Mouse (Mus musculus) ES-Bruce4 (cell line): ENCODE results near the gene Uxs1. TPM values are rescaled to one million over a fixed set of nuclear protein-coding genes. Genes with fewer than 3 reads are reported as not detected.

Experiments used
- H3K27ac ChIP-seq: 2 replicates; pipeline ENCODE4 v1.5.1; 2012; ENCODE audit warnings: low read length, inconsistent platforms; ENCODE audit not compliant: insufficient read depth
- H3K27me3 ChIP-seq: 2 replicates; pipeline ENCODE4 v1.6.1; 2012; ENCODE audit warnings: mild to moderate bottlenecking, low read length, inconsistent platforms; ENCODE audit not compliant: control insufficient read depth, poor library complexity, insufficient read depth, severe bottlenecking
- H3K36me3 ChIP-seq: 2 replicates; pipeline ENCODE4 v1.6.1; 2012; ENCODE audit warnings: inconsistent platforms, mild to moderate bottlenecking, low read length, moderate library complexity; ENCODE audit not compliant: control insufficient read depth, poor library complexity, insufficient read depth, severe bottlenecking
- H3K4me1 ChIP-seq: one replicate; pipeline ENCODE4 v1.8.1; 2011; ENCODE audit warnings: low read length; ENCODE audit not compliant: control insufficient read depth, insufficient read depth
- H3K4me3 ChIP-seq: 2 replicates; pipeline ENCODE4 v1.5.1; 2011; ENCODE audit warnings: low read depth, mild to moderate bottlenecking, low read length
- H3K9ac ChIP-seq: 2 replicates; pipeline ENCODE4 v1.6.1; 2012; ENCODE audit warnings: low read depth, mild to moderate bottlenecking, inconsistent platforms; ENCODE audit not compliant: poor library complexity, severe bottlenecking
- H3K9me3 ChIP-seq: replicated peaks from 2 replicates; pipeline ENCODE4 v1.6.1; 2012; ENCODE audit warnings: mild to moderate bottlenecking, low read length, inconsistent platforms; ENCODE audit not compliant: control insufficient read depth, poor library complexity, insufficient read depth, severe bottlenecking
- CTCF ChIP-seq: IDR thresholded peaks from one replicate; pipeline ENCODE4 v1.8.1; 2011; ENCODE audit warnings: low read depth, low read length
- EP300 ChIP-seq: IDR thresholded peaks from 2 replicates; pipeline ENCODE4 v1.6.1; 2011; ENCODE audit warnings: low read depth, low read length; ENCODE audit not compliant: insufficient read depth
- POLR2A ChIP-seq: IDR thresholded peaks from one replicate; pipeline ENCODE4 v1.8.1; 2011; ENCODE audit warnings: low read length; ENCODE audit not compliant: insufficient read depth
- polyA plus RNA-seq: library from polyadenylated mRNA; stranded (reverse); fragments of >200 nt; gene quantifications from 2 replicates; pipeline ENCODE4 v1.2.4, GENCODE M21; 2011; ENCODE audit warnings: low read depth; ENCODE audit not compliant: missing spikeins, insufficient read depth, insufficient read length

The Uxs1 gene
- polyA plus RNA-seq, 1 experiment, result 24.4 TPM

DNA sequence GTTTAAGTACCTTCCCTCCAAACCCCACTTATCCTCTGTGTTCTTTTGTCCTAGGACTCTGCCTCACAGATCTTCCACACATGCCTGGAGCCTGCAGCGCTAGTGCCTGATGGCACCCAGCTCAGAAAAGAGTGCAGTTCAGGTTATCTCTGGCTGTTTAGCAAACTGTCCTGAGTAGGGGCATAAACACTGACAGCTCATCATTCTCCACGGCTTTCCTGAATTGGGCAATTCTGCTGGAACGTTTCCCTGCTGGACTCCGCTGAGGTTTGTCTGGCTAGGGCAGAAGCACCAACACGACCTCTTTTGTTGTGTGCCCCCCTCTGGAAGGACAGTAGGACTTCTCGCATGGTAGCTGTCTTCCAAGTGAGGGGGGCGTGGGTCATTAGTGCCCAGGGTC lies 109.6 kb downstream of the Uxs1 start:
- H3K4me1 ChIP-seq, result no peaks in the 10 kb centered on the region
- H3K27ac ChIP-seq, result no peak overlapping the region
- no peaks in the 10 kb centered on the region for H3K36me3 ChIP-seq
- no peak for TF ChIP-seq CTCF
- H3K4me3 ChIP-seq, result no peak overlapping the region
- no peaks in the 10 kb centered on the region for H3K9me3 ChIP-seq
- H3K9ac ChIP-seq, result no peak overlapping the region
- H3K27me3 ChIP-seq, result no peaks in the 10 kb centered on the region; the same call in 1 of the 2 replicates

DNA sequence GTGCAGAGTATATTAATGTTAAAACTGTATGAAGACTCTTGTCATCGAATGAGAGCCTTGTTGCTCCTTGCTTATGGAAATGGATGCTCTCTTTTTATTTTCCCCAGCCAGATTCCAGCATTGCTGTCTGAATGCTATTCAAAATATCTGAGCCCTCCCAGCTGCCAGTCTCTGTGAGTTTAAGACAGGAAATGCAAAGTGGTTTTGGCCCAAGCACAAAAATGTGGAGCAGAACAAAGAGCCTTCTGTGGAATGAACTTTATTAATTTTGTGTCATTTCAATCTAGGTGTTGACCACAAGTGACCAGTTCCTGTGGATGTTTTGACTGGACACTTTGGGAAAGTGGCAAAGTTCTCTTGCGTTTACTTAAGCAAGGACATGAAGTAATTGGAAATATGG lies 112.8 kb downstream of the Uxs1 start:
- TF ChIP-seq CTCF (no peak), POLR2A (no peak), EP300 (no peak)
- Histone ChIP-seq H3K4me1 (no peaks in the 10 kb centered on the region), H3K27ac (no peak overlapping the region), H3K36me3 (no peaks in the 10 kb centered on the region), H3K27me3 (no peaks in the 10 kb centered on the region), H3K4me3 (no peak overlapping the region), H3K9ac (no peak overlapping the region), H3K9me3 (no peaks in the 10 kb centered on the region)

DNA sequence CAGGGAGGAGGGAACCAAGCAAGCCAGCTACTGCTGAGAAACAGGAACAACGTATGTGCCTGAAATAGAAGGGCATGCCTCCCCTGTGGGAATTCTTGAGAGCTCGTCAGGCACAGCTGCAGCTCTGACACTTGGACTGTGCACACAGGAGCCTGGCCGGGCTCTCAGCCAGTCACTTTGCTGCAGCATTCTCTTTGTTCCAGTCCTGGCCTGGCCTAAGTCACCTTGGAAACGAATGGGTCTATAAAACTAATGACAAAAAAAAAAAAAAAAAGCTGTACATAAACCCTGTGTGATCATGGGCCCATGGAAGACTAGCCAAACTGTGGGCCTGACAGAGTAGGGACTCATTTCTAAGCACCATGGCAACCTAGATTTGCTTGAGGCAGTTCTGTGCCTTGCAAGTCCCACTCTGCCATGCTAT lies 129.0 kb downstream of the Uxs1 start:
- Histone ChIP-seq H3K4me1 (no peaks in the 10 kb centered on the region), H3K9me3 (no peaks in the 10 kb centered on the region), H3K27ac (no peak overlapping the region), H3K9ac (no peak overlapping the region), H3K36me3 (no peaks in the 10 kb centered on the region), H3K27me3 (no peaks in the 10 kb centered on the region), H3K4me3 (no peak overlapping the region)
- TF ChIP-seq CTCF (no peak), EP300 (no peak), POLR2A (no peak)

Other genes with a start within 250 kb of the Uxs1 start
- gene 1500015O10Rik, start 97.2 kb downstream of the Uxs1 start, polyA plus RNA-seq, result not detected in 2 replicates
- gene Tpp2, start 105.8 kb upstream of the Uxs1 start, polyA plus RNA-seq, result 109 and 116 TPM in 2 replicates
- not detected in 2 replicates for gene Mettl21c, start 192.2 kb upstream of the Uxs1 start, polyA plus RNA-seq
- gene Gm8251, start 234.1 kb upstream of the Uxs1 start, polyA plus RNA-seq, result not detected in 2 replicates